Mouse (Mus musculus): ENCODE results near the gene Plin5. TPM values are rescaled to one million over a fixed set of nuclear protein-coding genes. Genes with fewer than 3 reads are reported as not detected.
"Not testable (repeated sequence)": the region's sequence is repeated elsewhere in the genome, so short reads cannot be mapped to it uniquely, and the experiment has no call there.

Plin5 gene
- total RNA-seq, 4 experiments from 2014 or later: 20.4 to 32.6 (median 26.9) TPM

GRCm38 (mm10) chr17:56107736-56108135, 9.7 kb downstream of the Plin5 start:
- DNase-seq: no peak

- DNase-seq: no peak
Observed at GRCm38 (mm10) chr17:56106981-56107380, 10.4 kb downstream of the Plin5 start.

GRCm38 (mm10) chr17:56106436-56106835, 11.0 kb downstream of the Plin5 start:
- DNase-seq: not testable (repeated sequence)

- not testable (repeated sequence) for DNase-seq
Observed at GRCm38 (mm10) chr17:56104821-56105220, 12.6 kb downstream of the Plin5 start.

GRCm38 (mm10) chr17:56103465-56104285, 13.7 kb downstream of the Plin5 start:
- DNase-seq: no peak

- DNase-seq: no peak
Observed at GRCm38 (mm10) chr17:56102927-56103326, 14.5 kb downstream of the Plin5 start.

GRCm38 (mm10) chr17:56102158-56102557, 15.2 kb downstream of the Plin5 start:
- no peak for DNase-seq

GRCm38 (mm10) chr17:56100811-56101210, 16.6 kb downstream of the Plin5 start:
- no peak for DNase-seq

GRCm38 (mm10) chr17:56098711-56099572, 18.5 kb downstream of the Plin5 start:
- DNase-seq: no peak

- no peak for DNase-seq
Observed at GRCm38 (mm10) chr17:56098180-56098579, 19.2 kb downstream of the Plin5 start.

GRCm38 (mm10) chr17:56096883-56097282, 20.5 kb downstream of the Plin5 start:
- DNase-seq: no peak

GRCm38 (mm10) chr17:56092794-56093193, 24.6 kb downstream of the Plin5 start:
- no peak for DNase-seq

GRCm38 (mm10) chr17:56092312-56092711, 25.1 kb downstream of the Plin5 start:
- no peak for DNase-seq

- DNase-seq: no peak
Observed at GRCm38 (mm10) chr17:56080781-56081585, 36.4 kb downstream of the Plin5 start.

GRCm38 (mm10) chr17:56079921-56080320, 37.5 kb downstream of the Plin5 start:
- no peak for DNase-seq

- DNase-seq: peak; percentile 100
Observed at GRCm38 (mm10) chr17:56078880-56079795, 38.3 kb downstream of the Plin5 start, which contains the start of gene Hdgfl2. Hdgfl2 (plus strand) TSS chr17:56079634.

- peak; percentile 52 for DNase-seq
Observed at GRCm38 (mm10) chr17:56078361-56078760, 39.0 kb downstream of the Plin5 start.

GRCm38 (mm10) chr17:56077523-56077922, 39.9 kb downstream of the Plin5 start:
- DNase-seq: no peak

GRCm38 (mm10) chr17:56074827-56075208, 42.6 kb downstream of the Plin5 start, which contains the start of gene Ubxn6:
Ubxn6 (minus strand) TSS chr17:56075028.
- peak; percentile 95 for DNase-seq

- DNase-seq: peak; percentile 86
Observed at GRCm38 (mm10) chr17:56074097-56074826, 43.1 kb downstream of the Plin5 start.

Measured in adrenal gland, adult 8-10 months (tissue).